Mouse (Mus musculus) cerebellum, adult 9-11 months (tissue): ENCODE measurements around the gene Zfp292.
A peak's percentile ranks its signal among the peaks of the same experiment; 100 is the strongest.

Source experiments
- DNase-seq: peaks from one replicate; pipeline ENCODE4 v3.0.0; 2022

Gene Zfp292

GRCm38 (mm10) chr4:34882291-34882769 lies 430 bp downstream of the Zfp292 start:
- peak; percentile 69 for DNase-seq

- DNase-seq = no peak
Measured at GRCm38 (mm10) chr4:34881851-34882250, 909 bp downstream of the Zfp292 start.

- DNase-seq = no peak
Measured at GRCm38 (mm10) chr4:34880921-34881650, 1.7 kb downstream of the Zfp292 start.

GRCm38 (mm10) chr4:34874234-34874633 lies 8.5 kb downstream of the Zfp292 start:
- no peak for DNase-seq

DNA sequence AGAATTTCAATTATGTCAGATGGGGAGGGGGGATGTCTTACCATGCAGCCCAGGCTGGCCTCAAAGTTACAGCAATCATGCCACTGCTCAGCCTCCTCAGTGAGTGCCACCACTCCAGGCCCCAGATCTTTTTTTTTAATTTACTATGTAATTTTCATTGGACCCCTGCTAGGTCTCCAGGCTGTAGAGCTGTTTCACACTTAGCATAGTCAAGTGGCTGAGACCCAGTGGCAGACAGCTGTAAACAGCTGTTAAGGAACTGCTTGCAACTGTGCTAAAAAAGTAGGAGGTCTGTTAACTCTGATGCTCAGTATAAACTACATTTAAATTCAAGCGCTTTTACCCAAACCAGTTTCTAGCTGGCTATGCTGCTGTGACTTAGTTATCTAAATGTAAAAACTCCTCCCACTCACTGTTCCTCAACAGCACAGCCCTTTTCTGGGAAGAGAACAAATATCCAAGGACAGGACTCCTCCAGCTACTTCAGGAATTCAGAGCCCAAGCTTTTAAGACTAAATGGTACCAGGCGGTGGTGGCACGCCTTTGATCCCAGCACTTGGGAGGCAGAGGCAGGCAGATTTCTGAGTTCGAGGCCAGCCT lies 9.8 kb downstream of the Zfp292 start:
- no peak for DNase-seq

- DNase-seq = no peak
Measured at GRCm38 (mm10) chr4:34869813-34870212, 12.9 kb downstream of the Zfp292 start.

DNA sequence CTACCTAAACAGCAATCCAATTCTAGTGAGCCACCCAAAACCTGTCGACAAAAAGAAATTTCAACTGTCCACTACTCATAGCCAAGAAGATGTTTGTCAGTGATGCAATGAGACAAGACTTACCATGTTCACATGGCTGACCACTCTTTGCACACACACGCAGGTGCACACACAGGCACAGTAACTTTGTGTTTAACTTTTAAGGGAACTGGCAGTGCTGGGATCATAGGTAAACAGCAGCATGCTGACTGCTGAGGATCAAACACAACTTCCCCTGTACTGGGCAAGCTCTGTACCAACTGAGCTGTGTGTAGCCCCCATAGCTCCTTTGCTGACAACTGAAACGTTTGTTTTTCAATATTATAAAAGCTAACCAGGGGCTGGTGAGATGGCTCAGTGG lies 21.3 kb downstream of the Zfp292 start:
- no peak for DNase-seq

DNA sequence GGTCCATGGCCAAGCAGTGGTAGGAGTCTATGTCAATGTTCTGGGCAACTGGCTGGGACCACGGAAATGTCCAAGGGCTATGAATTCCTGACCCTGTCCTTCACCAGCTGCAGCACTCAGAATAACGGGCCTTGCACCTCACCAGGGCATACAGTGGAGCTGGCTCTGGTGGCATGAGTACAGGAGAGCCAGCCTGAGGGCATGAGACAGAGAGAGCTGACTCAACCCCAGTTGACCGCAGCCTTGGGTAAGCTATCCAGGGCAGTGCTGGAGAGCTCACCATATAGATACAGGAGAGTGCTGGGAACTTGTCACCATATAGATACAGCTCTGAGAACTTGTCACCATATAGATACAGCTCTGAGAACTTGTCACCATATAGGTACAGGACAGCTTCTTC lies 23.3 kb downstream of the Zfp292 start:
- DNase-seq = no peak

GRCm38 (mm10) chr4:34858903-34859302 lies 23.9 kb downstream of the Zfp292 start:
- DNase-seq = no peak

- no peak for DNase-seq
Measured at GRCm38 (mm10) chr4:34855966-34856365, 26.8 kb downstream of the Zfp292 start.

GRCm38 (mm10) chr4:34852051-34852450 lies 30.7 kb downstream of the Zfp292 start:
- peak; percentile 43 for DNase-seq

DNA sequence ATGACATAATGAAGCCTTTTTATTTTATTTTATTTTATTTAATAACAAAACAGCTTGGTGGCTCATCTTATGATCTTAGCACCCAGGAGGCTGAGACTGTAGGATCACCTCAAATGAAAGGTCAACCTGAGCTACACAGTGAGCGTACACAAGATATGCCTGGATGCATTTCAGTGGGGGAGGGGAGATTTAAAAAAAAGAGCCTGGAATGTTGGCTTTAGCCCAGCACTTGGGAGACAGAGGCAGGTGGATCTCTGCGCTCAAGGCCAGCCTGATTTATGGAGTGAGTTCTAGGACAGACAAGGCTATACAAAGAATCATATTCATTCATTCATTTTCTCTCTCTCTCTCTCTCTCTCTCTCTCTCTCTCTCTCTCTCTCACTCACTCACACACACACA lies 32.6 kb downstream of the Zfp292 start:
- DNase-seq = no peak

- no peak for DNase-seq
Measured at GRCm38 (mm10) chr4:34847679-34848309, 35.0 kb downstream of the Zfp292 start.

DNA sequence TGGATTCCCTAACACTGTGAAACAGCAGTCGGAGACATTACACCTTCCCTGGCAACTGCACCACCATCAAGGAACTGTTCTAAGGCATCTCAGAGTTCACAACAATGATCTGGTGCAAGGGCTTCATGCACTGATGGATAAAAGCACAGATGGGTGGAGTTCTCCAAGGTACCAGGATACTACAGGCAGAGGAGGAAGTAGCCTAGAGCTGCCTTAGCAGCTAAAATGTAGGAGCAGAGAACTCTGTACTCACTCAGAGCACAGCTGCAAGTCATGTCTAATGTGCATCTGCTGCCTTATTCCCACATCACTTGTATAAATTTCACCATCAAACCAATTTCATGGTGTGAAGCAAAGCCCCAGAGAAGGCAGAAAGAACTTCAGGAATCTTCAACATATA lies 38.9 kb downstream of the Zfp292 start:
- DNase-seq = no peak

GRCm38 (mm10) chr4:34842826-34843225 lies 39.9 kb downstream of the Zfp292 start:
- no peak for DNase-seq

GRCm38 (mm10) chr4:34831496-34831895 lies 51.3 kb downstream of the Zfp292 start:
- DNase-seq = no peak

DNA sequence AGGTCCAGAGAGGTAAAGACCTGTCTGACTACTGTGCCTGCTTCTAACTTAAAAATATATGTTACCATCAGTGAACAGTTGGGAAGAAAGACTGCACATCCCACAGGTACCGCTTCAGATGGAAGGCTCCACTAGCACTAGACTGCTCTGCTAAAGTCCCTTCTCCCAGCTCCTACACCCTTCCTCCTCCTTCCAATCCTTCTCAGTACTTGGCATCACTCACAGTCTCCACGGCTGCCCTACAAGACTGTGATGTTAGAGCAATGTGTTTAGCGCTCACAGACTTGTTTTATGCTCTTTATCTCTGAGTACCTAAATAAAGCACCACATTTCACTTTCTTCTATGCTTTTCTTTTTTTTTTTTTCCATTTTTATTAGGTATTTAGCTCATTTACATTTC lies 53.3 kb downstream of the Zfp292 start:
- DNase-seq = no peak

GRCm38 (mm10) chr4:34823901-34824300 lies 58.9 kb downstream of the Zfp292 start:
- no peak for DNase-seq

DNA sequence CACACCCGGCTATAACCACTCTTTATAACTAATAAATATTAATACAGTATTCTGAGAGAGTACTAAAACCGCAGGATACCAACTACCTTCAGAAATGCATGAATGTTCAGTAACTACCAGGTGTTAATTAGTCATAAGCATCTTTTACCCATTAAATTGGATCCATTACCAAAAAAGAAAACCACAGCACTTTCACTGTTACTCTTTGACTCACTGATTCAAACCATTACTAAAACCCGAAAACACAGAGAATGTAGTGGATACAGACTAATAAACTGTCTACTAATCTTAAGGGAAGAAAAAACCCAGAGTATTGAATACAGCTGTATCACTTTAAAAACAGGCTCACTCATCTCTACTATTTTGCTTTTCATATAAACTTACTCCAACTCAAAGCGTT lies 62.9 kb downstream of the Zfp292 start:
- no peak for DNase-seq

DNA sequence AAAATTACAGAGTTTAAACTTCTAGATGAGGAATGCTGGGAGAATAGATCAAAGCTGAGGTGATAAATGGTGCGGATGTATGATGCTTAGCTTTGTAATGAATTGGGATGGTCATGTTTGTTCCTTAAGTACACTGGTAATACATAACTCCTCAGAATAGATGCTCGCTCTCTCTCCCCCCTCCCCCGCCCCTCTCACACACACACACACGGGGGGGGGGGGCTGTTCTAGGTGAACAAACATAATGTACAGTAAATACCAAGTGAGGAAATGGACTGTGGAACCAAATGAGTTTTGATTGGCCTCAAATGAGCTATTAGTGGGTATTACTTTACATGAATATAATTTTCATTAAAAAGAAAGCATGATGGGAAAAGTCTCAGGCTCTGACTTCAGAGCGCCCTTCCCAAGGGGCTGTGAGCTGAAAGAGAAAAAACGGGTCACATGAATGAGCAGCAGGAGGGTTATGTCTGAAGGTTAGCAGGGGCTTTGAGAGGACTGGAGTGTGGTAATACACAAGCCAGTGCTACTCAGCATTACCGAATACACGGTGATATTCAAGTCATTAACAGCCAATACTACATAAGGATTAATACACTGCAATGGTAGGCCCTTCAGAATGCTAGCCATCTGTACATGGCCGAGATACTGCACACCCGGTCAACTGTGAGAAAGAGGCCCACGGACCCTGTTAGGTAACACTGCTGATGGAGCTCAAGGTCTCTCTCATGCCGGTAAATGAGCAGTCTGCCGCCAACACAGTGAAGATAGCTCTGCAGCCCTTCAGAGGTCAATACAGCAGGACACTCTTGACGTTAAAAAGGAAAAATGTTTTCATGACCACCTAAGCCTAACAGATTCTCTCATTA lies 81.4 kb downstream of the Zfp292 start:
- no peak for DNase-seq

GRCm38 (mm10) chr4:34798005-34798404 lies 84.8 kb downstream of the Zfp292 start:
- no peak for DNase-seq

- no peak for DNase-seq
Measured at GRCm38 (mm10) chr4:34797294-34797983, 85.3 kb downstream of the Zfp292 start.

GRCm38 (mm10) chr4:34796294-34796693 lies 86.5 kb downstream of the Zfp292 start:
- DNase-seq = no peak
